10 mouse cellular contexts compared by ENCODE assay signal in the genomic region with DNA sequence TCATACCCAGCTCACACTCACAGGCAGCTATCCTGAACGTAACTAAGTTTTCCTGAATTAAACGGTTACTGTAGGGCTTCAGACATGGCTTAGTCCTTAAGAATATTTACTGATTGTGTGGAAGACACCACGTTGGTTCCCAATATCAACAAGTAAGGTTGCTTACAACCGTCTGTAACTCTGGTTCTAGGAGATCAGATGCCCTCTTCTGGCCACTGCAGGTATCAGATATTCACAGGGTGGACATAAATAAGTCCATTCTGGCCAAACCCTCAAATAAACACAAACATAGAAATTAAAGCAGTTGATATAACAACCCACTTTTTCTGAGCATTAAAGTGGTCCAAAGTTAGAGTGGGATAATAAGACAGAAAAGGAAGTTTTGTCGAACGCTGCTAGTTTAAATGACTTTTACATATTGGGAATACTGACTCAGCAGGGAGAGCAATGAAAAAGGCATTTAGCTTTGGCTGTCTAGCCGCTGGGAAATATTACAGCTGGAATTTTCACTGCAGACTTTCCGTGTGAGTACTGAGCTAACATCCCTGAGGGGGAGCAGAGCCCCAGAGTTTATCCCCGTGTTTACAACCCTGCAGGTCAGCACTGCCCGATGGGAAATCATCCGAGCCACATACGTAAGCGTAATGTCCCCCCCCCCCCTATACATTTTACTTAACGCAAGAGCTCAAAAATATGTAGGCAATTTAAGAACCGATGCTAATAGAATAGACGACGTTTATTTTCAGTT.
DNase-seq lines count a peak whose midpoint lies in the region; ATAC-seq and TF ChIP-seq lines count a peak whose summit lies in the region.
"Had no signal": no experiment of that assay in that cellular context is flagged by ENCODE, and none has a peak within 500 bp of the region (broad histone marks: within the 10 kb centered on the region; RNA-seq: fewer than 3 reads in every experiment).

No protein-coding gene starts in this region.

- H3K4me1 ChIP-seq in ES-E14 (ENCODE audit: control insufficient read depth in 2 of 2, insufficient read depth in 2 of 2, low read length in 2 of 2, poor library complexity in 1 of 2): no peaks in the 10 kb centered on the region
- H3K4me1 ChIP-seq in neural tube, embryonic 15.5 days: no peaks in the 10 kb centered on the region
- H3K4me1 ChIP-seq: heart, embryonic 15.5 days had no signal

- no peaks in the 10 kb centered on the region for H3K27me3 ChIP-seq in neural tube, embryonic 15.5 days (replicated peaks)
- H3K27me3 ChIP-seq: heart, embryonic 15.5 days had no signal

- no peaks in the 10 kb centered on the region for H3K9me3 ChIP-seq in ES-E14 (ENCODE audit: control insufficient read depth, insufficient read depth, low read depth, low read length)
- H3K9me3 ChIP-seq in neural tube, embryonic 15.5 days (replicated peaks): no peaks in the 10 kb centered on the region
- H3K9me3 ChIP-seq: heart, embryonic 15.5 days had no signal

- ATAC-seq in neural tube, embryonic 15.5 days (ENCODE audit: low FRiP score): no peak

- DNase-seq in kidney, adult 9 months: peak; percentile 28
- DNase-seq in kidney, adult 18-20 months: no peak
- DNase-seq in ES-E14 (ENCODE audit: low read depth, low spot score) (peak; percentile 4), MN1 (ENCODE audit: low spot score) (no peak)
- peak; percentile 2 for DNase-seq in c-Kit-positive CD71-negative TER-119-negative erythroid progenitor cells, embryonic 14.5 days (ENCODE audit: low read depth)
- peak; percentile 14 to 44 for DNase-seq in kidney, postnatal 36 days
- DNase-seq in cerebellum, postnatal 4 days (ENCODE audit: low spot score in 2 of 2): no peak

- H3K27ac ChIP-seq in ES-E14 (ENCODE audit: insufficient read depth, low read depth, low read length, poor library complexity, severe bottlenecking): no peak overlapping the region
- H3K27ac ChIP-seq in neural tube, embryonic 15.5 days (replicated peaks): no peak overlapping the region
- H3K27ac ChIP-seq: heart, embryonic 15.5 days; macrophage had no signal

- H3K4me3 ChIP-seq in ES-E14 (ENCODE audit: insufficient read depth in 1 of 2, low read depth in 1 of 2, low read length in 2 of 2, poor library complexity in 1 of 2, severe bottlenecking in 1 of 2): no peak overlapping the region
- H3K4me3 ChIP-seq in neural tube, embryonic 15.5 days (replicated peaks): no peak overlapping the region
- H3K4me3 ChIP-seq: heart, embryonic 15.5 days had no signal

- no peak overlapping the region for H3K9ac ChIP-seq in ES-E14 (ENCODE audit: insufficient read depth, low read depth, low read length, poor library complexity, severe bottlenecking)
- H3K9ac ChIP-seq in neural tube, embryonic 15.5 days (replicated peaks): no peak overlapping the region
- H3K9ac ChIP-seq: heart, embryonic 15.5 days had no signal

- in situ Hi-C loops in ES-E14 (cut with MboI; ENCODE audit: low sequenced_read_pairs in 2 of 2, unreplicated experiment in 2 of 2): no loop called here

- no peaks in the 10 kb centered on the region for H3K36me3 ChIP-seq in ES-E14 (ENCODE audit: control insufficient read depth, insufficient read depth, low read length, poor library complexity, severe bottlenecking)
- no peaks in the 10 kb centered on the region for H3K36me3 ChIP-seq in neural tube, embryonic 15.5 days
- H3K36me3 ChIP-seq: heart, embryonic 15.5 days had no signal

- WGBS in neural tube, embryonic 15.5 days: 63% methylated on average over 17 of the region's 17 CpGs

- no peak overlapping the region for H3K4me2 ChIP-seq in neural tube, embryonic 15.5 days
- H3K4me2 ChIP-seq: heart, embryonic 15.5 days had no signal

TF ChIP-seq in ES-E14, 5 proteins besides CTCF, POLR2A, EP300 and RAD21:
- TF ChIP-seq HCFC1 (IDR thresholded peaks at IDR 0.05; ENCODE audit: borderline replicate concordance, insufficient read depth, low read length) (no peak), ZNF384 (IDR thresholded peaks at IDR 0.05; ENCODE audit: low read depth, low read length) (no peak), CHD2 (IDR thresholded peaks at IDR 0.05; ENCODE audit: low read depth, low read length) (no peak), MAFK (IDR thresholded peaks at IDR 0.05; ENCODE audit: insufficient read depth, low read depth, low read length) (no peak), ZC3H11A (IDR thresholded peaks at IDR 0.05; ENCODE audit: borderline replicate concordance, low read depth, low read length) (no peak)

Comparison
In these comparisons a context has a peak if more than half of its experiments do, and no peak if none do; other contexts are left out.
1. DNase-seq: peak in kidney, adult 9 months (single experiment), ES-E14 (single experiment), c-Kit-positive CD71-negative TER-119-negative erythroid progenitor cells, embryonic 14.5 days (single experiment) and kidney, postnatal 36 days (2 of 2); none in kidney, adult 18-20 months (single experiment), MN1 (single experiment) and cerebellum, postnatal 4 days (0 of 2).